Mouse (Mus musculus) MEL (cell line): ENCODE results near the gene Haus6. TPM values are rescaled to one million over a fixed set of nuclear protein-coding genes. Genes with fewer than 3 reads are reported as not detected.
A peak's percentile ranks its signal among the peaks of the same experiment; 100 is the strongest.

Experiments
- DNase-seq: peaks from one replicate; pipeline ENCODE4 v3.0.0; 2011; ENCODE audit warnings: low read depth, low spot score
- H3K27ac ChIP-seq: 2 replicates; pipeline ENCODE4 v1.5.1; 2012; ENCODE audit warnings: low read depth, mild to moderate bottlenecking, control low read depth, low read length, moderate library complexity; ENCODE audit not compliant: control insufficient read depth
- H3K27me3 ChIP-seq, 2 experiments: fragments of 150-350 bp in 1 of 2; sonication (generic) in 1 of 2; 2 replicates each; pipeline ENCODE4 v1.6.1; 2012; ENCODE audit warnings: low read length in 2 of 2, mild to moderate bottlenecking in 2 of 2, improper control_type of control experiment in 1 of 2, moderate library complexity in 1 of 2; ENCODE audit not compliant: insufficient read depth in 2 of 2, control insufficient read depth in 1 of 2
- H3K36me3 ChIP-seq, 2 experiments: 2 replicates each; pipeline ENCODE4 v1.6.1; 2012 to 2014; ENCODE audit warnings: low read length in 2 of 2, improper control_type of control experiment in 1 of 2, inconsistent platforms in 1 of 2, mild to moderate bottlenecking in 1 of 2; ENCODE audit not compliant: insufficient read depth in 2 of 2, control insufficient read depth in 1 of 2
- H3K4me1 ChIP-seq, 2 experiments: fragments of 150-350 bp in 1 of 2; sonication (generic) in 1 of 2; 2 replicates each; pipeline ENCODE4 v1.6.1; 2012; ENCODE audit warnings: low read length in 2 of 2, improper control_type of control experiment in 1 of 2, mild to moderate bottlenecking in 1 of 2; ENCODE audit not compliant: insufficient read depth in 2 of 2, control insufficient read depth in 1 of 2
- H3K4me3 ChIP-seq, 2 experiments: fragments of 150-350 bp in 1 of 2; sonication (generic) in 1 of 2; 2 replicates each; pipeline ENCODE4 v1.5.1; 2012; ENCODE audit warnings: low read depth in 2 of 2, low read length in 2 of 2, mild to moderate bottlenecking in 2 of 2, moderate library complexity in 2 of 2, control low read depth in 1 of 2, improper control_type of control experiment in 1 of 2; ENCODE audit not compliant: control insufficient read depth in 1 of 2, insufficient read depth in 1 of 2
- H3K79me2 ChIP-seq: 2 replicates; pipeline ENCODE4 v1.6.1; 2012; ENCODE audit warnings: mild to moderate bottlenecking, low read length, moderate library complexity; ENCODE audit not compliant: control insufficient read depth, poor library complexity, insufficient read depth
- H3K9ac ChIP-seq: 2 replicates; pipeline ENCODE4 v1.6.1; 2012; ENCODE audit warnings: low read depth, mild to moderate bottlenecking, control low read depth, low read length, moderate library complexity; ENCODE audit not compliant: control insufficient read depth, poor library complexity, severe bottlenecking
- H3K9me3 ChIP-seq: fragments of 150-350 bp; sonication (generic); replicated peaks from 2 replicates; pipeline ENCODE4 v1.6.1; 2012; ENCODE audit warnings: mild to moderate bottlenecking, low read length, improper control_type of control experiment, moderate library complexity; ENCODE audit not compliant: insufficient read depth
- EP300 ChIP-seq, 2 experiments: IDR thresholded peaks; 2 replicates each; pipeline ENCODE4 v1.6.1; 2011; ENCODE audit warnings: improper control_type of control experiment in 2 of 2, low read length in 2 of 2, low read depth in 1 of 2, mild to moderate bottlenecking in 1 of 2
- ETS1 ChIP-seq: IDR thresholded peaks from 2 replicates; pipeline ENCODE4 v1.6.1; 2012; ENCODE audit warnings: low read depth, mild to moderate bottlenecking, inconsistent platforms, low read length, improper control_type of control experiment, moderate library complexity
- HCFC1 ChIP-seq: IDR thresholded peaks from 2 replicates; pipeline ENCODE4 v1.6.1; 2012; ENCODE audit warnings: low read depth, mild to moderate bottlenecking, inconsistent platforms, low read length, improper control_type of control experiment, moderate library complexity
- MAFK ChIP-seq: IDR thresholded peaks from 2 replicates; pipeline ENCODE4 v1.6.1; 2011; ENCODE audit warnings: low read depth, mild to moderate bottlenecking, low read length, improper control_type of control experiment, borderline replicate concordance
- MAX ChIP-seq: IDR thresholded peaks from 2 replicates; pipeline ENCODE4 v1.6.1; 2011; ENCODE audit warnings: low read length, improper control_type of control experiment
- MYC ChIP-seq: IDR thresholded peaks from 2 replicates; pipeline ENCODE4 v1.6.1; 2011; ENCODE audit warnings: low read depth, mild to moderate bottlenecking, low read length, improper control_type of control experiment, moderate library complexity
- NELFE ChIP-seq: IDR thresholded peaks from 2 replicates; pipeline ENCODE4 v1.6.1; 2011; ENCODE audit warnings: low read depth, low read length, improper control_type of control experiment
- NRF1 ChIP-seq: IDR thresholded peaks from 2 replicates; pipeline ENCODE4 v1.6.1; 2014; ENCODE audit warnings: low read depth, mild to moderate bottlenecking, inconsistent platforms, low read length, improper control_type of control experiment, moderate library complexity; ENCODE audit not compliant: poor library complexity, insufficient read depth, severe bottlenecking
- RAD21 ChIP-seq: IDR thresholded peaks from 2 replicates; pipeline ENCODE4 v1.6.1; 2011; ENCODE audit warnings: mild to moderate bottlenecking, low read depth, low read length, improper control_type of control experiment
- RCOR1 ChIP-seq: IDR thresholded peaks from 2 replicates; pipeline ENCODE4 v1.6.1; 2012; ENCODE audit warnings: low read depth, mild to moderate bottlenecking, inconsistent platforms, low read length, improper control_type of control experiment
- SIN3A ChIP-seq: IDR thresholded peaks from 2 replicates; pipeline ENCODE4 v1.6.1; 2012; ENCODE audit warnings: low read length, improper control_type of control experiment, inconsistent platforms
- SMC3 ChIP-seq: IDR thresholded peaks from 2 replicates; pipeline ENCODE4 v1.6.1; 2011; ENCODE audit warnings: low read depth, low read length, improper control_type of control experiment
- TAL1 ChIP-seq: IDR thresholded peaks from 2 replicates; pipeline ENCODE4 v1.6.1; 2012; ENCODE audit warnings: mild to moderate bottlenecking, inconsistent platforms, low read length, moderate library complexity, mixed read lengths
- TBP ChIP-seq: IDR thresholded peaks from 2 replicates; pipeline ENCODE4 v1.8.0; 2011; ENCODE audit warnings: low read depth, low read length, improper control_type of control experiment
- UBTF ChIP-seq: IDR thresholded peaks from 2 replicates; pipeline ENCODE4 v1.6.1; 2012; ENCODE audit warnings: low read depth, mild to moderate bottlenecking, inconsistent platforms, low read length, improper control_type of control experiment, moderate library complexity, borderline replicate concordance; ENCODE audit not compliant: insufficient read depth
- ZNF384 ChIP-seq: IDR thresholded peaks from 2 replicates; pipeline ENCODE4 v1.6.1; 2012; ENCODE audit warnings: low read depth, mild to moderate bottlenecking, inconsistent platforms, low read length, improper control_type of control experiment
- polyA plus RNA-seq, 2 experiments: library from polyadenylated mRNA; stranded (reverse) in 1 of 2; unstranded in 1 of 2; fragments of >175 nt in 1 of 2; fragments of >200 nt in 1 of 2; gene quantifications; 2 replicates each; pipeline versions ENCODE4 v1.2.1 to v1.2.4; 2012; ENCODE audit warnings: low replicate concordance in 2 of 2, low read depth in 1 of 2; ENCODE audit not compliant: insufficient read length in 2 of 2, insufficient read depth in 1 of 2, missing spikeins in 1 of 2
- total RNA-seq: library from RNA; depleted of rRNA; stranded (reverse); fragments of 300-350 nt; gene quantifications from 2 replicates; pipeline ENCODE4 v1.2.3, GENCODE M21; 2012

Haus6 gene
- total and polyA plus RNA-seq, 3 experiments: 22.1 to 41.3 TPM; not detected in 1

DNA sequence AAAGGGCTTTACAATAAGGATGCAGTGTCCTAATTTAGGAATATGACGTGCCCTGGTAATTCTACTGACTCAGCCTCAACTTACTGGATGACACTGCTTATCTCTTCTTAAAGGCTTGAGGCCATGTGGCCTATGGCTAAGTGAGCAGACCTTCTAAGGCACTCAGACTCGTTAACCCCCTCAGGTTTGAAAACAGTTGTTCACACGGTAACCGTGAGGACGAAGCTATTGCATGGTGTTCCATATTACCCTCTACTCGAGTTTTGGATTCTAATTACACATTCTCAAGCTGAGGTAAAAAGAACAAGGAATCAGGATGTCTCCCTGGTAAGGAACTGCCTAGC lies 36.9 kb downstream of the Haus6 start:
- Histone ChIP-seq H3K36me3 (peaks cover 0 to 15% of the 10 kb centered on the region in 2 experiments; a peak in 2 of 4 replicates), H3K9me3 (no peaks in the 10 kb centered on the region)
- TF ChIP-seq RCOR1 (0 out of 2 replicates have a peak, but pooled peaks have one; percentile 31), MAX (peak; percentile 73), MYC (peak; percentile 82; the same call in 1 of the 2 replicates), EP300 (IDR thresholded peaks at IDR 0.05; ENCODE audit: low read depth in 1 of 2, low read length in 2 of 2) (0 out of 4 replicates have a peak, but pooled peaks of 1 of the 2 experiments have one; percentile 21), MAFK (no peak), ETS1 (peak; percentile 34; the same call in 1 of the 2 replicates)
- TF ChIP-seq, all 39 proteins: peak for 5
- H3K27me3 ChIP-seq: no peaks in the 10 kb centered on the region
- peak overlapping the region; percentile 97 for H3K27ac ChIP-seq
- peak overlapping the region; percentile 80 for H3K9ac ChIP-seq
- DNase-seq: peak; percentile 66
- H3K4me3 ChIP-seq: peak overlapping the region; percentile 47 to 70
- peaks cover 25% of the 10 kb centered on the region for H3K79me2 ChIP-seq
- H3K4me1 ChIP-seq: peaks cover 2 to 7% of the 10 kb centered on the region in 2 experiments; a peak in 3 of 4 replicates

DNA sequence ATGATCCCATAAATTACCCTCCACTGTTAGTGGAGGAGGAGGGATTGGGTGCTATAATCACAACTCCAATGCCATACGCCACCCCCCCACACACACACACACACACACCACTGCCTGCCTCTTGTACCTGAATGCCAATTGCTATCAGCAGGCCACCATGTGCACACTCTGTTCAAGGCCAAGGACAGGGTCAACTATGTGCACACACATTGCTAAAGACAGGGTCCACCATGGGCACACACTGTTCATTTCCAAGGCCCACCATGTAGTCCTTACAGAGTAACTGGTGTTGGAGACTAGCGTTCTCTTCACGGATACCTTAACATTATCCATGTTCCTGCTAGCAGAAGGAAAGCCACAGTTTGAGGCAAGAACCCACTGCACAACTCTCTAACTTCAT lies 50.8 kb downstream of the Haus6 start:
- Histone ChIP-seq H3K4me1 (no peaks in the 10 kb centered on the region), H3K4me3 (no peak overlapping the region), H3K27ac (no peak overlapping the region), H3K9me3 (no peaks in the 10 kb centered on the region), H3K27me3 (no peaks in the 10 kb centered on the region; a peak in 1 of 4 replicates), H3K79me2 (no peaks in the 10 kb centered on the region), H3K9ac (no peak overlapping the region), H3K36me3 (peaks cover 0 to 8% of the 10 kb centered on the region in 2 experiments; a peak in 2 of 4 replicates)
- no peak for DNase-seq
- TF ChIP-seq RAD21: no peak
- TF ChIP-seq HCFC1: no peak
- TF ChIP-seq UBTF: no peak
- TF ChIP-seq NELFE: no peak
- TF ChIP-seq ZNF384: no peak
- no peak for TF ChIP-seq NRF1
- no peak for TF ChIP-seq TBP
- no peak for TF ChIP-seq SMC3
- TF ChIP-seq SIN3A: no peak
- TF ChIP-seq TAL1: no peak
